Mouse (Mus musculus): Measurements from ENCODE around the gene Tcam1. TPM values are rescaled to one million over a fixed set of nuclear protein-coding genes. Genes with fewer than 3 reads are reported as not detected.

Gene Tcam1
- polyA plus RNA-seq, 1 experiment, result 0.15 TPM

- no peak for TF ChIP-seq USF1 (IDR thresholded peaks at IDR 0.05; ENCODE audit: low read depth)
- no peak for TF ChIP-seq MYOD1 (IDR thresholded peaks at IDR 0.05; ENCODE audit: control insufficient read depth, insufficient read length, low read depth)
- no peak for TF ChIP-seq FOSL1 (IDR thresholded peaks at IDR 0.05; ENCODE audit: insufficient read depth, low read length, poor library complexity, severe bottlenecking)
- TF ChIP-seq CTCF (IDR thresholded peaks at IDR 0.05; ENCODE audit: control insufficient read depth, insufficient read depth, insufficient read length), result no peak
- TF ChIP-seq MYOG (IDR thresholded peaks at IDR 0.05; ENCODE audit: control insufficient read depth, extremely low read depth, insufficient read length), result no peak
- no peak for TF ChIP-seq CEBPB (IDR thresholded peaks at IDR 0.05; ENCODE audit: low read depth)
- no peak for TF ChIP-seq MAX (IDR thresholded peaks at IDR 0.05)
- Histone ChIP-seq H3K79me3 (ENCODE audit: low read depth) (no peaks in the 10 kb centered on the region), H3ac (ENCODE audit: control insufficient read depth, insufficient read length, low read depth) (no peak overlapping the region), H3K4me3 (ENCODE audit: insufficient read depth, poor library complexity, severe bottlenecking) (no peak overlapping the region), H3K27me3 (ENCODE audit: control insufficient read depth, insufficient read depth, insufficient read length) (peaks cover 12% of the 10 kb centered on the region), H3K79me2 (ENCODE audit: control insufficient read depth, insufficient read depth) (no peaks in the 10 kb centered on the region), H3K36me3 (ENCODE audit: control insufficient read depth, insufficient read depth) (no peaks in the 10 kb centered on the region)
These were observed 29.0 kb downstream of the Tcam1 start for GRCm38 (mm10) chr11:106305348-106306064.

GRCm38 (mm10) chr11:106306065-106306385 is 29.6 kb downstream of the Tcam1 start:
- Histone ChIP-seq H3K79me3 (ENCODE audit: low read depth) (no peaks in the 10 kb centered on the region), H3ac (ENCODE audit: control insufficient read depth, insufficient read length, low read depth) (no peak overlapping the region), H3K4me3 (ENCODE audit: insufficient read depth, poor library complexity, severe bottlenecking) (no peak overlapping the region), H3K27me3 (ENCODE audit: control insufficient read depth, insufficient read depth, insufficient read length) (peaks cover 12% of the 10 kb centered on the region), H3K79me2 (ENCODE audit: control insufficient read depth, insufficient read depth) (no peaks in the 10 kb centered on the region), H3K36me3 (ENCODE audit: control insufficient read depth, insufficient read depth) (no peaks in the 10 kb centered on the region)
- no peak for TF ChIP-seq MAX (IDR thresholded peaks at IDR 0.05)
- TF ChIP-seq MYOG (IDR thresholded peaks at IDR 0.05; ENCODE audit: control insufficient read depth, extremely low read depth, insufficient read length), result no peak
- no peak for TF ChIP-seq MYOD1 (IDR thresholded peaks at IDR 0.05; ENCODE audit: control insufficient read depth, insufficient read length, low read depth)
- no peak for TF ChIP-seq CTCF (IDR thresholded peaks at IDR 0.05; ENCODE audit: control insufficient read depth, insufficient read depth, insufficient read length)
- TF ChIP-seq FOSL1 (IDR thresholded peaks at IDR 0.05; ENCODE audit: insufficient read depth, low read length, poor library complexity, severe bottlenecking), result no peak
- TF ChIP-seq USF1 (IDR thresholded peaks at IDR 0.05; ENCODE audit: low read depth), result no peak
- no peak for TF ChIP-seq CEBPB (IDR thresholded peaks at IDR 0.05; ENCODE audit: low read depth)

- no peaks in the 10 kb centered on the region for H3K79me3 ChIP-seq (ENCODE audit: low read depth)
- H3K36me3 ChIP-seq (ENCODE audit: control insufficient read depth, insufficient read depth), result no peaks in the 10 kb centered on the region
- H3ac ChIP-seq (ENCODE audit: control insufficient read depth, insufficient read length, low read depth), result no peak overlapping the region
- TF ChIP-seq USF1 (IDR thresholded peaks at IDR 0.05; ENCODE audit: low read depth) (no peak), MYOD1 (IDR thresholded peaks at IDR 0.05; ENCODE audit: control insufficient read depth, insufficient read length, low read depth) (no peak), FOSL1 (IDR thresholded peaks at IDR 0.05; ENCODE audit: insufficient read depth, low read length, poor library complexity, severe bottlenecking) (no peak), CTCF (IDR thresholded peaks at IDR 0.05; ENCODE audit: control insufficient read depth, insufficient read depth, insufficient read length) (no peak), MYOG (IDR thresholded peaks at IDR 0.05; ENCODE audit: control insufficient read depth, extremely low read depth, insufficient read length) (no peak), CEBPB (IDR thresholded peaks at IDR 0.05; ENCODE audit: low read depth) (no peak)
- H3K79me2 ChIP-seq (ENCODE audit: control insufficient read depth, insufficient read depth), result no peaks in the 10 kb centered on the region
- peaks cover 17% of the 10 kb centered on the region for H3K27me3 ChIP-seq (ENCODE audit: control insufficient read depth, insufficient read depth, insufficient read length)
- H3K4me3 ChIP-seq (ENCODE audit: insufficient read depth, poor library complexity, severe bottlenecking), result no peak overlapping the region
These were observed 30.3 kb downstream of the Tcam1 start for GRCm38 (mm10) chr11:106306758-106307157.

- Histone ChIP-seq H3K36me3 (ENCODE audit: control insufficient read depth, insufficient read depth) (no peaks in the 10 kb centered on the region), H3K4me3 (ENCODE audit: insufficient read depth, poor library complexity, severe bottlenecking) (no peak overlapping the region), H3K27me3 (ENCODE audit: control insufficient read depth, insufficient read depth, insufficient read length) (peaks cover 24% of the 10 kb centered on the region), H3K79me3 (ENCODE audit: low read depth) (no peaks in the 10 kb centered on the region), H3K79me2 (ENCODE audit: control insufficient read depth, insufficient read depth) (no peaks in the 10 kb centered on the region), H3ac (ENCODE audit: control insufficient read depth, insufficient read length, low read depth) (no peak overlapping the region)
- TF ChIP-seq USF1 (IDR thresholded peaks at IDR 0.05; ENCODE audit: low read depth), result no peak
- no peak for TF ChIP-seq MAX (IDR thresholded peaks at IDR 0.05)
- TF ChIP-seq CEBPB (IDR thresholded peaks at IDR 0.05; ENCODE audit: low read depth), result no peak
- TF ChIP-seq FOSL1 (IDR thresholded peaks at IDR 0.05; ENCODE audit: insufficient read depth, low read length, poor library complexity, severe bottlenecking), result no peak
- no peak for TF ChIP-seq MYOG (IDR thresholded peaks at IDR 0.05; ENCODE audit: control insufficient read depth, extremely low read depth, insufficient read length)
- no peak for TF ChIP-seq MYOD1 (IDR thresholded peaks at IDR 0.05; ENCODE audit: control insufficient read depth, insufficient read length, low read depth)
- TF ChIP-seq CTCF (IDR thresholded peaks at IDR 0.05; ENCODE audit: control insufficient read depth, insufficient read depth, insufficient read length), result no peak
These were observed 31.0 kb downstream of the Tcam1 start for GRCm38 (mm10) chr11:106307432-106307831.

GRCm38 (mm10) chr11:106308162-106308561 is 31.7 kb downstream of the Tcam1 start:
- H3K27me3 ChIP-seq (ENCODE audit: control insufficient read depth, insufficient read depth, insufficient read length), result peaks cover 27% of the 10 kb centered on the region
- H3K4me3 ChIP-seq (ENCODE audit: insufficient read depth, poor library complexity, severe bottlenecking), result no peak overlapping the region
- no peaks in the 10 kb centered on the region for H3K36me3 ChIP-seq (ENCODE audit: control insufficient read depth, insufficient read depth)
- no peak for TF ChIP-seq CTCF (IDR thresholded peaks at IDR 0.05; ENCODE audit: control insufficient read depth, insufficient read depth, insufficient read length)
- TF ChIP-seq CEBPB (IDR thresholded peaks at IDR 0.05; ENCODE audit: low read depth), result no peak
- no peak for TF ChIP-seq MYOG (IDR thresholded peaks at IDR 0.05; ENCODE audit: control insufficient read depth, extremely low read depth, insufficient read length)
- no peak for TF ChIP-seq FOSL1 (IDR thresholded peaks at IDR 0.05; ENCODE audit: insufficient read depth, low read length, poor library complexity, severe bottlenecking)
- TF ChIP-seq MAX (IDR thresholded peaks at IDR 0.05), result no peak
- no peak for TF ChIP-seq MYOD1 (IDR thresholded peaks at IDR 0.05; ENCODE audit: control insufficient read depth, insufficient read length, low read depth)
- TF ChIP-seq USF1 (IDR thresholded peaks at IDR 0.05; ENCODE audit: low read depth), result no peak
- H3K79me2 ChIP-seq (ENCODE audit: control insufficient read depth, insufficient read depth), result no peaks in the 10 kb centered on the region
- no peaks in the 10 kb centered on the region for H3K79me3 ChIP-seq (ENCODE audit: low read depth)
- H3ac ChIP-seq (ENCODE audit: control insufficient read depth, insufficient read length, low read depth), result no peak overlapping the region

All from C2C12 (cell line).